Mouse (Mus musculus) mature B cell (primary cell): Measurements from ENCODE around the gene Bend3.
"Not testable (repeated sequence)": the region's sequence is repeated elsewhere in the genome, so short reads cannot be mapped to it uniquely, and the experiment has no call there.

Experiments
- in situ Hi-C: fragments of 300-500 bp; cut with MboI; formaldehyde crosslinking; loops from 2 replicates; pipeline ENCODE4 v1.14.3; 2019

Gene Bend3

DNA sequence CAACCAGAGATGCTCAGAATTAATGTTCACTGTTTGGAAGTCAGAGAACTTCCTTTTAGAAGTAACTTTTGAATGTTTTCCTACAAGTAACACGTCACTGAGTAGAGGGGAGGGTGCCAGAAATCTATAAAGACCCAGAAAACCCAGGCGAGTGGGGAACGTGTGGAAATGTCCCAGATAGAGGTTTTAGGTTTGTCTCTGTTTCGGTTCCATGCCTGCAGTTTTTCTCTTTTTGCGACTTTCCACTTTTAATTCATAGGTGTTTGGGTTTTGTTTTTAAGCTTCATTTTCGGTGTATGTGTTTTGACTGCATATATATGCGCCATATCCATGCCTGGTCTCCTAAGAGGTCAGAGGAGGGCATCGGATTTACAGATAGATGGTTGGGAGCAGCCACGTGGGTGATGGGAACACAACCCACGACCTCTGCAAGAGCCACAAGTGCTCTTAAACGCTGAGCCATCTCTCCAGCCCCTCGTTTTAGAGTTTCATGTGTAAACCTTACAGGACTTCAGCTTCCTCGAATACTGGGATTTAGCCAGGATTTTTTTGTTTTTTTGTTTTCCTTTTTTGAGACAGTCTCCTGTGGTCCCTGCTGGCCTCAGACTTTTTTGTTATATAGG is 1.7 kb downstream of the Bend3 start:
- in situ Hi-C loops, result no loop called here

DNA sequence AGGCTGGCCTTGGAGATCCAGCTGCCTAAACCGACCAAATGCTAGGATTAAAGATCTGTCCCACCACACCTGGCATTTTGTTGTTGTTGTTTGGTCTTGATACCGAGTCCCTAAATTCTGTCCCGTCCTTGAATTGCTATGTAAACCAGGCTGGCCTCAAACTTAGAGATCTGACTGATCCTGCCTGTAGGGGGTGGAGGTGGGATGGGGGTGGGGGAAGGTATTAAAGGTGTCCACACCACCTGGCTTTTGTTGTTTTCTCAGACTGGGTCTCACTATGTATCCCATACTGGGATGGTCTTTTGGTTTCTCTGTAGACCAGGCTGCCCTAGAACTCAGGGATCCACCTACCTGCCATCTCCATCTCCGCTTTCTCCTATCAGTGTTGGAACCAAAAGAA is 2.5 kb downstream of the Bend3 start:
- in situ Hi-C loops, result no loop called here

DNA sequence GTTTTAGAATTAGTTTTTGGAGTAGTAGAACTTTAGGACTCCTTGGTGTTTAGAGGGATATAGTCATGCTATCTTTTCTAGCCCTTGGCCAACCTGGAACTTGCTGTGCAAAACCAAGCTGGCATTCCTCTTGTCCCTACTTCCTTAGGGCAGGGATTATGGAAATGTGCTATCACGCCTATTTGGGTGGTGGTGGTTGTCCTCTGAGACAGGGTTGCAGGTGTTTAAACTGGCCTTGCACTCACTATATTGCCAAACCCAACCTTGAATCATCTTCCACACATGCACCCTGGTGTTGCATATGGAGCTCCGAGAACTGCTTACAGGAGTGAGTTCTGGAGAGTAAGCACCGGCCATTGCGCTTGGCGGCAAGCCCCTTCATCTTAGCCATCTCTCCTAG is 3.4 kb downstream of the Bend3 start:
- in situ Hi-C loops, result no loop called here

DNA sequence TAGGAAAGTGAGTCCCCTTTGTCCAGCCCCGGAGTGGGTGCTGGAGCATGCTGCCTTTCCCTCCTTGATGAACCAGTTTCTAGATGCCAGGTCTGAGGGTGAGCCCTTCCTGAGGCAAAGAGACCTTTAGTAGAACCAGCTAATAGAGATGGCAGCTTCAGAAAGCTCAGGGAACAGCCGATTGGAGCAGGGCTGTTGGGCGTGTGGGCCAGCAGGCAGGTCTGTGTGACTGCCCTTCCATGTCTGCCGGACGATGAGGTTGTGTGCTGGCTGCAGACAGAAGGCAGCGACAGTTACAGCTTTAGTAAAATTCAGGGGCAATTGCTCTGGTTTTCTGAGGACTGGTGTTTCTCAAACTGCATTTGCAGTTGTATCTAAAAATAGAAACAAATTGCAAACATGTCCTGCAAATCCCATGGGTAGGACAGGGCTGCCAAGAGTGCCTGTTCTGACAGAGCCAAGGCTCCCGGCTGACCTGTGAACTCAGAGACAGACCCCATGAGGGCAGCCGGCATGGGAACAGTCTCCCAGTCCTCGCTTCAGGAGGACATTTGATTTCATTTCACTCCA is 4.9 kb downstream of the Bend3 start:
- in situ Hi-C loops, result no loop called here

DNA sequence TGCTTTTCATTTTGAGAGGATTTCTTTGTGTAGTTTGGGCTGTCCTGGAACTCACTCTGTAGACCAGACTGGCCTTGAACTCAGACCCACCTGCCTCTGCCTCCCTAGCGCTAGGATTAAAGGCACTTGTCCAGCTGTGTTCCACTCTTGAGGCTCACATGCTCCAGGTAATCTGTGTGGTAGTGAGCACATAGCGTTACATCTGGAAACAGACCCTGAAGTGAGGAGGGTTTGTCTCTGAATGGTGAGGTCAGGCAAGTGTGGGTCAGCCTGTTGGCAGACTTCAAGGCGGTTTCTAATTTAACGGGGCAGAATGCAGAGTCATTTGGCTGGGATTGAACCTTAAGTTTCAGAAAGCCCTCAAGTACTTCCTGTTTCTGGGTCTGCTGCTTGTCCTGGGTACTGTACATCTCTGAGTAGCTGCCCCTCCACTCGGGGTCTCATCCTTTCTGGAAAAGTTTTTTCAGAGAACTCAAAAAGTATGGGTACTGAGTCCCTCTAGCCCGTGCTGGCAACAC is 7.2 kb downstream of the Bend3 start:
- in situ Hi-C loops, result no loop called here

DNA sequence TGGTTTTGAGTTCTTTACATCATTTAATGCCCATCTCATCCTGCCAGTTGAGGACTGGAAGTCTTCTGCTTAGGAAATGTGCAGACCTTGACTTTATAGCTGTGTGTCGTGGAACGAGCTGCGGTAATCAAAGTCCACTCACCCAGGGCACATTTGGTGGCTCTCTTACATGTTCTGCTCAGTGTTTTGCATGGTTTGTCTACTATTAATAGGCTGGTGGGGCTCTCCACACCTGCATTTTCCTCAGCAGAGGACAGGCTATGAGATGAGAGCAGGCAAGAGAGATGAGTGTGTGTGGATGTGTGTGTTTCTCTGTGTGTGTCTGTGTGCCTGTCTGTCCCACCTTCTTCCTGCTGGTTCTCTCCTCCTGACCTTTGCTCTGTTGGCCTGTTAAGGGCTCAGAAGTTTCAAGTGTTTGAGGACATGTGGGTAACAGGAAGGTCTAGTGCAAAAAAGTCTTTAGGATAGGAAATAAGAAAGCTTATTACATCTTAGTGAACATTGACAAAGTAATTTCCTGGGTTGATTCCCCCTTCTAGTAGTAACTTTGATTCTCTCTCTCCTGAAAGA is 8.9 kb downstream of the Bend3 start:
- in situ Hi-C loops, result no loop called here

DNA sequence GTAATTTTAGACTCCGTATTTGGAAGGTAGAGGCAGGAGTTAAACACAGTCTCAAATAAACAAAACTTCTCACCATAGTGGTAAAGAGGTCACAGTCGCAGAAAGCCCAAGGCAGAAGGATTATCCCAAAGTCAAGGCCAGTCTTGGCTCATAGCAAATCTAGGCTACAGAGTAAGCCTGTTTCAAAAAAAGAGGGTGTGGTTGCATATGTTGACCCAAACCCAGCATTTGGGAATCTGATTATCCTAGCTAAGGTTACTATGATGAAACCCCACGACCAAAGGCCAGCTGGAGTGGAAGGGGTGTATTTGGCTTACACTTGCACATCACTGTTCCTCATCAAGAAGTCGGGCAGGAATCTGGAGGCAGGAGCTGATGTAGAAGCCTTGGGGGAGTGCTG is 9.6 kb downstream of the Bend3 start:
- in situ Hi-C loops, result no loop called here

DNA sequence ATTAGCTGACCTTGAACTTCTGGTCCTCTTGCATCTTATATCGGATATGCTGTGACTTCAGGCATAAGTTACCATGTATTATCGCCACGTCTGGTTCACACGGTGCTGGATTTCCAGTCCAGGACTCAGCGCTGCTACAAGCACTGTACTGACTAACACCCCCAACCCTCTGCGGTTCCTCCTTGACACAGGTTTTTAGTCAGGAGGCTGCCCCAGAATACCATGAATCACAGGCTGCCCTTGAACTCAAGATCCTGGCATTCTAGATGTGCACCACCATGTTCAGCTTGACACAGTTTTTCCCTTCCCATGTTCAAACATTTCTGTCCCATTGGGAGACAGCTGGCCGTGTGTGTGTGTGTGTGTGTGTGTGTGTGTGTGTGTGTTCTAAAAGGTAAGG is 10.5 kb downstream of the Bend3 start:
- in situ Hi-C loops, result no loop called here

DNA sequence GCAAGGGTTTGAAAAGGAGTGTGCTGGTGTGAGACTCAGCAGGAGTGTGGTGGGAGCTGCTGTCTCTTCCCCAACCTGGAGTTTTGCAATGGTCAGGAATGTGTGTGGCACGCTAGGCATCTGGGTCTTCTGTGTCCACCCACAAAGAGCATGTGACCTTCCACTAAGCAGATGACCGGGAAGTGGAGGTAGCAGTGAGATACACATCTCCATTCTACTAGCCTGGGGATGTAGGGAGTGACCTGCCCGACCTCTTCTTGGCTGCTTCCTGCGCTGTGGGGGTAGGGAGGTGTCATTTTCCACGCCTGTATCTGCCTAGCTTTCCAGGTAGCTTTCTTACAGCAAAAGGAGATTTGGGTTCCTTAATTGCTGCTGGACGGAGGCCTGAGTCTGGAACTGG is 10.9 kb downstream of the Bend3 start:
- in situ Hi-C loops, result no loop called here

DNA sequence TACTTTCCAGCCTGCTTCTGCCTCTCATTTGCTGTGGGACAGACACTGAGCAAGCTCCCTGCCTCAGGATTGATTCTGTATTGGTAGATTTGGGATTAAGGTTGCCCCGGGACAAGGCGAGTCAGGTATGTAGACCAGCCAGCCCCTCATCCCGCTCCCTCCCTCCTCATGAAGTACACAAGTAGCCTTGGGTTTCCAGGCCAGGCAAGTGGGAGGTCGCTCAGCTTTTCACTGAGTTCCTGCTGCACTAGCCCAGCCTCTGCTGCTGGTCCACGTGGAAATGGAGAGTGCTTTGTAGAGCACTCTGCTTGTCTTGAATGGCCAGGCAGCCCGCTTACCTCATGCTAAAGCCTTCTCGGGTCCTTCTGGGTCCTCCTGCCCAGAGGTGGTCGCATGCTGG is 11.4 kb downstream of the Bend3 start:
- in situ Hi-C loops, result no loop called here

DNA sequence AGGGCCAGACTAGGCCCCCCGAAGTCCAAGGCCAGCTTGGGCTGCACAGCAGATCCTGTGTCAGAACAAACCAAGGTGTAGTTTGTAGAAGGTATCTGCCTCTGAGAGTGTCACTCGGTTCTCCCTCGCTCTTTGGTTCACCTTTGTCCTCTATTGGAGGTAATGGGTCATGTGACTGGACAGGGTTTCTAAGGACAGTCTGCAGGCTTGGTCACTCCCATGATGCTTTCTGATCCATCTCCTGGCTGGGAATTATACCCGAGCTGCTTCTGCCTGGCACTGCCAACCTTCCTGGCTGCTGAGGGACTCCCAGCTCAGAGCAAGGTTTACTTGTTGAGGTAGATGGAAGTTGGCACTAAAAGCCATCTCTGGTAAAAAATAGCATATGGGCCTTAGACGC is 12.2 kb downstream of the Bend3 start:
- in situ Hi-C loops, result no loop called here

DNA sequence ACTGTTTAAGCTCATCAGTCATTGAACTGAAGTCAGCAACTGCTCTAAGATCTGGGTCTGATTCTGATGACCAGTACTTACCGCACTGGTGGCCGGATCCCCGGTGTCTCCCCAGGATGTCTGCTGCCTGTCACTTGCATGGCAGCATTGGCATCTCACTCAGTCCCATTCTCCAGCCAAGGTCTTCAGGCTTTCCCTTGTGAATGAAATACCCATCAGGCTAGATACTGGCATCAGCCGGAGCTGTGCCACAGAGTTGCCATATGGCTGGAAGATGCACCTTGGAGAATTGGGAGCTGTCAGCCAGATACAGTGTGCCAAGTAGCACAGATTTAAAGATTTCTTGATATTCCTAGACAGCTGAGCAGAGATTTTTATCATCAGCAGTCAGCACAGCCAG is 24.0 kb downstream of the Bend3 start:
- in situ Hi-C loops, result no loop called here

DNA sequence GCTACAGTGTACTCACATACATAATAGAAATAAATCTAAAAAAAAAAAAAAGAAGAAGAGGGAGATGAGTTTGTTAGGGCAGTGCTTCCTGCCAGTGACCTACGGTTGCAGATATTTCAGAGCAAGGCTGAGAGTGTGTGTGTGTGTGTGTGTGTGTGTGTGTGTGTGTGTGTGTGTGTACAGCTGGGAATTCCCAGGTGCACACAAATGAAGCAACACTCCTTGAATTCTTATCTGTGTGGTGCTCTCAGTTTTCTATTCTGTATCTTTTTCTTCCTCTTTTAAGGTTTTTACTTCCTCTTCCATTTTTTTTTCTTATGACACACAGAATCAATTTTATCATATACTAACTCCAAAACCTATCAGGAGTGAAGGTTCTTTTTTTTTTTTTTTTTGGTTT is 25.7 kb downstream of the Bend3 start:
- in situ Hi-C loops, result no loop called here

DNA sequence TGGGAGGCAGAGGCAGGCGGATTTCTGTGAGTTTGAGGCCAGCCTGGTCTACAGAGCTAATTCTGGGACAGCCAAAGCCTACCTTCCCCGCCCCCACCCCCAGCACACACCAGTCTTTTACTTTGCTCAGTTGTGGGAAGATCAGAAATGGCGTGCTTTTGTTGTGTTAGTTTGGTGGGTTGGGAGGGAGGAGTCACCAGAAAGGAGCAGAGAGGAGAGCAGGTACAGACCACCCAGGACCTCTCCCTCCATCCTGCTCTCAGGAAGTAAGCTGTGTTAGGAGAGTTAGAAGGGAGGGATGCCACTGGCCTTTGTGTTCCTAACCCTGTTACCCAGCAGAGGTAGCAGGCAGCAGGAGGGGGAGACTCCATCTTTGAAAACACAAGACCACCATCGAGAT is 28.4 kb downstream of the Bend3 start:
- in situ Hi-C loops, result no loop called here

DNA sequence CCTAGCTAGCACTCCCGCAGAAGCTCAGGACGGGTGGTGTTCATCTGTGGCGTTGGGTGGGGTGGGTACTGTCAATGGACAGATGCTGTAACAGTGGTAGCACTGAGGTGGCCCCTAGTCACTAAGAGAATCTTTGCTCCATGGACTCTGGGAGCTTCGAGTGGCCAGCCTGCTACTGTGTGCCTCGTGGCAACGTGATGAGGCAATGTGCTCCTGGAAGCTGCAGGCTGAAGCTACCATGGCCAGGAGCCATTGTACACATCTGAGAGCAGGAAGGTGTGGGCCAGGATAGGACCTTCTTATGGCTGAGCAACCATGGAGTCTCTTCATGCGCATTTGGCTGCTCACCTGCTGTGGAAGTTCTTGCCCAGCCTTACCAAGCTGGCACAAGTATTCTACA is 30.6 kb downstream of the Bend3 start:
- in situ Hi-C loops, result no loop called here

DNA sequence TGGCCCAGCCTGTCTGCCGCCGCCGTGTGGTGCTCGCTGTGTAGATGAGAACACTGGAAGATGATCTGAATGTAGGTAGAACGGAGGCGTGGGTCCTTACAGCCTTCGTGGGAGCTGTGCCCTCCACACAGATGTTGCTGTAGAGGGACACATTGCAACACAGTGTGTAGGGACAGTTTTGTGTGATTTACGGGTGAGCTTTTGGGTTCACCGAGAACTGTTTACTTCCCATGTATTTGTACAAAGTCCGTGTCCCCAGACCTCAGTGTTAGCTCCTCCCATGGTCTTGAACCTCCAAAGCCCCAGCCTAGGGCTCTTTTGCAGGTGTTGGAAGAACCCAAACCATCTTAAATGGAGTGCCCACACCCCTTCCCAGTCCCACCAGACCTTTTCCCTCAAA is 34.3 kb downstream of the Bend3 start:
- in situ Hi-C loops, result no loop called here

DNA sequence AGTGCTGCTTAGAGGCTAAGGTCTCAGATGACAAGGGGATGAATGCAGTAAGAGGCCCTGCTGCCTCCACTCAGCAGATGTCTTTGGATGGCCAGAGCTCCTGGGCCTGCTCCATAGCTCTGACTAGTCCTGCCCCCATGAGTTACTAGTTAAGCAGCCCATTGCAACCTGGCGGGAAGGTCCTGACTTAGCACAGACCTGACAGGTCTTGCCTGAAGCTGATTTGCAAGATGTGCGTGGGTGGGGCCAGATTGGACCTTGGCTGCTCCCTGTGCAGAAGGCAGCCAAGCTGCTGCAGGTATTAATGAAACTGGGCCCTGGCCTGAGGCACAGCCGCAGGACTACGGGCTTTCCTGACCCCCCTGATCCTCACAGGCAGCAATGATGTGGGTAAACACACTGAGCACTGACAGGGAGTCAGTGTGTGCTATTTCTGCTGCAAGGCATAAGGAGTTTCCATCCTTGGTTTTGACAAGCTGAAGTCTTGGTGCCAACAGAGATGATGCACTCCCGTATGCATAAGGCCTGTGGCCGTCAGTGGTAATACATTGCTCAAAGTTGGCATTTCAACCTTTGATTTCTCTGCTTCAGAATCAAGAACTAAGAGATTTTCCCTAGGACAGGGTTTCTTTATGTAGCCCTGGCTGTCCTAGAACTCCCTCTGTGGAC is 38.5 kb downstream of the Bend3 start:
- in situ Hi-C loops, result no loop called here

DNA sequence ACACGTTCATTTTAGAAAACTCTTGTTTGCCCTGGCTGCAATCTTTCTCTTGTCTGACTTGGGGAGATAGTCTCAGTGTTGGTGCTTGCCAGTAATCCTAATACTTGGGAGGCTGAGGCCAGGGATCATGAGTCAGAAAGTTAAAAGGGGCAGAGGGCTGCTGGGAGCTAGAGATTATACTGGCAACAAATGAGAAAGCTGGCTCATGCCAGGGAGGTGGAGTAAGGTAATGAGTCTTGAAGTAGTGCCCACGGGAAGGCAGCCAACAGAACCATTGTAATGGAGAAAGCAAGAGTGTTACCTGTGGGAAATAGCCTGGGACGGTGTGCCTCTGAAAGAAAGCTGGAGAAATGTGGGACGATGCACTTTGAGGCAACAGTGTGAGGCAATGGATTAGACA is 39.2 kb downstream of the Bend3 start:
- in situ Hi-C loops, result no loop called here

DNA sequence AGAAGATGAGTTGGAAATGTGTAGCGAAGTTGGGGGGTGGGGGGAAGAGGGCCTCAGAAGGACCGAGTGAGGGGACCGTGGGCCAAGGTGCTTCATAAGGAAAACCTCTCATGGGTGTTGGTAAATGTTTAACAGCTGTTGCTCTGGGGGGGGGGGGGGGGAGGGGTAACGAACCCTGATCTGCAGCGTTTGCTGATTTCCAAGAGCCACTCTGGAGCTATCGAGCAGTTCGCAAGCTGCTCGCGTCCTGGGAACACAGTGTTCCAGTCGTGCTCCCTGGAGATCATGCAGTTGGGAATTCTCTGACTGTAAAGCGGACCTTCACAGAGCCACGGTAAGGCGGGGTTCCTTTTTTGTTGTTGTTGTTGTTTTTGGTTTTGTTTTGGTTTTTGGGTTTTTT is 39.7 kb downstream of the Bend3 start:
- in situ Hi-C loops, result no loop called here

DNA sequence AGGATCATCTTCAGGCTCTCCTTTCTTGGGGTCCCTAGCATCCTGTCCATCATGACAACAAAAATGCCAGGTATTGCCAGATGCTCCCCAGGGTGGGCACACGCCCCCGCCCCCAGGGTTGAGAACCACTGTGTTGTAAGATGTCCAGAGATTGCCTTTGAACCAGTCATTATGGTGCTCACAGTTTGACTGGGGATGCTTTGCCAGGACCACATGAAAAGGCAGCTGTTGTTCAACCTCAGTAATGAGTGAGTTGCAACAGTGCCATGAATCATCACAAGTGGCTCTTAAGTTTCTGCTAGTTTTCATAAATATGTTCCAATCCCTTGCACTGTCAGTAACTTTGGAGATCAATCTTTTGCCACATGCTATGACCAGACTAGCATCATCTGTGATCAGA is 41.3 kb downstream of the Bend3 start:
- in situ Hi-C loops, result no loop called here

DNA sequence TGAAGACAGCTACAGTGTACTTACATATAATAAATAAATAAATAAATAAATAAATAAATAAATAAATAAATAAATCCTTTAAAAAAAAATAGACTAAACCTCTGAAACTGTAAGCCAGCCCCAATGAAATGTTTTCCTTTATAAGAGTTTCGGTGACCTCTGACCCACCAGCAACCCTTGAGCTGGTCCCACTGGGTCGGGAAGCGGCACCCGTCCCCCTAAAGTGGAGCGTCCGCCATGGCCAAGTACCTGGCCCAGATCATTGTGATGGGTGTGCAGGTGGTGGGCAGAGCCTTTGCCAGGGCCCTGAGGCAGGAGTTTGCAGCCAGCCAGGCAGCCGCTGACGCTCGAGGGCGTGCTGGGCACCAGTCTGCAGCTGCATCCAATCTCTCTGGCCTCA is 45.3 kb downstream of the Bend3 start, which contains the start of gene Gm9803:
Gm9803 (plus strand) TSS at position 154 of the 400 bp plus-strand sequence.
- in situ Hi-C loops, result not testable (repeated sequence)

DNA sequence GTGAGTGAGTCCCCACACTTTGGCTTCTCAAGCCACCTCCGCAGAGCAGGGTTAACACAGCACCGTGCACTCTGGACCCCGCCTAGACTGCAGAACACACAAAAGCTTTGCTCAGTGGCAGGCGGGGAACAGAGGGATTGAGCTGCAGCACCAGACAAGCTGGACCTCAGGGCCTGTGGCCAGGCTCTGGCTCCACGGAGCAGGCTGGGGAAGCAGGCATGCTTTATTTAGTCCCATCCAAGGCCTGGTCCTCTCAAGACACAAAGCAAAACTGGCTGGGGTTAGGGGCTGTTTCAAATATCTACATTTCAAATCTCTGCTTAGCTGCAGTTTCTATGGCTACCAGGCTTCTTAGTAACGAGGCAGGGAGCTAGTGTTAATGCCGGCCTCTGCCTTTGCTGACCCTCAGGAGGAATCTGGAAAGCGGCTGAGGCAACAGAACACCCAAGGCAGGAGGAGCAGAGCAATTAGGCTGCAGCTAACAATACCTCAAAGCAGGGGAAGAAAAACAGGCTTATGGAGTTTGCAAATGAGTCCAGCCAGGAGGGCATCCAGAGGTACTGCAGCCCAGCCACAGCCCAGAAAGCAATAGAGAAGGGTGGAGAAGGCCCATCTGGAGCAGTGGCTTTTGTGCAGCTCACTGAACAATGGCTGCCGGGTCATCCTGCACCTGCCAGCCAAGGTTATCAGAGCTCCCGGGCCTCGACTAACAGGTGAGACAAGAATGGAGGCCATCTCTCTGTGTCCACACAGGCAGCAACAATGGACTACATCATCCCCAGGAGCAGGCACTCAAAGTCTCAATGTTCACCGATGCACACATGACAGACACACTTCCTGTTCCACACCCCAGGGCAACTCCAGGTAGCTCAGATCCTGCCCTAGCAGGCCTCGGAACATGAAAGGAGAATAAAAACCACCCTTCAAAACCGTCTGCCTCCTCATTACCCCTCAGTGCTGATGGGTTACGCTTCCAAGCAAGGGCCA is 48.9 kb downstream of the Bend3 start:
- in situ Hi-C loops, result no loop called here
